Mouse (Mus musculus) layer of hippocampus, adult 18-20 months (tissue): Measurements from ENCODE around the gene Myo10. TPM values are rescaled to one million over a fixed set of nuclear protein-coding genes. Genes with fewer than 3 reads are reported as not detected.
"Not testable (repeated sequence)": the region's sequence is repeated elsewhere in the genome, so short reads cannot be mapped to it uniquely, and the experiment has no call there.

ENCODE experiments used
- DNase-seq, 2 experiments: peaks; one replicate each; pipeline ENCODE4 v3.0.0; 2022; ENCODE audit warnings: low spot score in 2 of 2
- total RNA-seq, 2 experiments: library from RNA; stranded (reverse); gene quantifications; 2 replicates each; pipeline ENCODE4 v1.2.3; 2021

The Myo10 gene
- total RNA-seq, 2 experiments from 2014 or later: 49.7 to 50.7 TPM

DNA sequence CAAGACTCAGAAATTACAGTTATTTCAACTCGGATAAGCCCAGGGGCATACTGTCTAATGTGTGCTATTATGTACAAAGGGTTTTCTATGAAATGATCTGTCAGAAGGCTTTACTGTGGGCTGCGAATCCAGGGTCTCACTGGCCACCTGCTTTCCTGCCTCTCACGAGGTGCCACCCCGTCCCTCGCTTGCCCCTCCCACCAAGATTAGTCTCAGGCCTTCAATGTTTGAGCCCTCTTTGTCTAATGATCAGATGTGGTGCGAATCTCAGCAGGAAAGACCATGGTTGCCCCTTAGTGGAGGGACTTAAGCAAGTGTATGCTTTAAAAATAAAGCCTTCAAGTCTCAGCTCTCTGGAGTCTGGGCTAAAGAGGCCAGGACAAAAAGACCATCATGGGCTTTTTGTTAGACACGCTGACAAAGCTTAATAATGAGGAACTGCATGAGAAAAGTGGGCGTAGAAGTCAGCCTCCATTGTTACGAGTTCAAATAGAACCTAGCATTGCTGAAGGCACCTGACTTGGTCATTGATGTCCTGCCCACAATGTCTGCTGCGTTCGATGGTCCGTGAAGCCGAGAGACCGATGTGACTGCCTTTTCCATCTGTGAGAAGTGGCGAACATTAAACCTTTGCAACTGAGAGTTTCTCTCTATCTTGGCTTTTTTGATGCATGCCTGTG is 67.9 kb downstream of the Myo10 start:
- no peak for DNase-seq

DNA sequence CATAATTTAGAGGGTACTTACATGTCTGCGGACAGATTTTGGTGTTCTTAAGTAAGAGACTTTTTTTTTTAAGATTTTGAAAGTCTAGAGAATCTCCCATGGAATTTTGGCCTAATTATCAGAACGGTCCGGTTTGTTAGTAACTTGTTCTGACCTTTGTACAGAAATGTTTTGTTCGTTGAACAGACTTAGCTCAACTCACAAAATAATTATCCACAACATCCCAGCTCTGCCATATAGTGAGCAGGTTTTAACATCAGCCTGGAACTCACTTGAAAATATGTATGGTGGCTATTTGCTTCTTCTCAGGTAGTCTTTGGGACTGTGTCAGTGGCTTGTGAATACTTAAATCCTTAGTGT is 68.4 kb downstream of the Myo10 start:
- no peak for DNase-seq

DNA sequence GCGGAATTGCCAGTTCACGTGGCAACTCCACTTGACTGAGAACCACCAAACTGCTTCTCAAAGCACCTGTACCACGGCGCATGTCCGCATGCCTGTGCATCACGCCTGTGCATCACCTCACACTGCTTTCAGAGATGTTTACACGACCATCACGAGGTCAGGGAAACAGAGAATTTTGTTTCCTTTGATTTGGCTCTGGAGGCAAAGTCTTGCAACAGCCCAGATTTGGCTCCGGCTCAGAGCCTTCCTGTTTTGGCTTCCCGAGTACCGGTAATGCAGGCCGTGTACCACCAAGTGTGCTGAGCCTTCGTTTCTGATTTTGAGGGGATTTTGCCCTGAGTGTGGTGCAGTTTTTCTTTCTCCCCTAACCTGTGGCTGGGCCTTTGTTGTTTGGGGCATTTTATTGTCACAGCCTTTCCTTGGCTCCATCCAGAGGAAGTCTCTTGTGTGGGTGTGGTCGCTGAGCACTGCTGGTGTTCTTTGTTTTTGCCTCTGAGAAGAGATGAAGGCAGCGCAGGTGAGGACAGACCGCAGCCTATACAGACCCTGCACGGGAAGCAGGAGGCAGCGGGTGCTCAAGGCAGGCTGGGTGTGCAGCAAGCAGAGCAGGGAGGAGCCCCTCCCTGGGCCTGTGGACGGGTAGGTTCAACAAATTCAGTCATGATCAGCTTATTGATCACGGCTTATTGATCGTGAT is 70.1 kb downstream of the Myo10 start:
- no peak for DNase-seq

DNA sequence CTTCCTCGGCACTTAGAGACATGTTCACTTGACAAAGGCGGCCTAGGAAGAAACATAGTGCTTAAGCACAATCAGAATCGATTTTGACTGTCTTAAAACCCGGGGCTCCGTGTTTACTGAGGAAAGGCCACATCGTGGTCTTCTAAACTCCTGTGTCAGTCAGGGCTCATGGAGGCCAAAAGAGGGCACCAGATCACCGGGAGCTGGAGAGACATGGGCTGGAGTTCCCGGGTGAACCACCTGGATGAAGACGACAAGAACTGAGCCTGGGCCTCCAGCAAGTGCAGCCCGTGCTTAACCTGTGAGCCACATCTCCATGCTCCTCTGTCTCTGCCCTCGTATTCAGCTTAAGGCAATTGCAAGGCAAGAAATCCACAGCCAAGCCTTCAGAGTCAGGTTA is 71.4 kb downstream of the Myo10 start:
- DNase-seq: no peak

DNA sequence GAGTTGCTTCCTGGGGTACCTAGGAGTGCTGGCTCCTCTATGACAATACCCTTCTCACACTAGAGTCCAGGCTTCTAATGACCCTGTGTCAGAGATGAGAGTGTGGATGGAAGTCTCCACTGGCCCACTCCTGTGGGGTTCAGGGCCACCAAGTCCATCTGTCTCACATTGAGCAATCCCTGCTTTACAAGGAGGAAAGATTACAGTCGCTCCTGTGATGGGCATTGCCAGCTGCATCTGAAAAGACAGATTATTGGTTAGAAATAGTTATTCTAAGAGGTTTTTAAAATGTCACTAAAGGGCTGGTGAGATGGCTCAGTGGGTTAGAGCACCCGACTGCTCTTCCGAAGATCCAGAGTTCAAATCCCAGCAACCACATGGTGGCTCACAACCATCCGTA is 72.4 kb downstream of the Myo10 start:
- DNase-seq: no peak

DNA sequence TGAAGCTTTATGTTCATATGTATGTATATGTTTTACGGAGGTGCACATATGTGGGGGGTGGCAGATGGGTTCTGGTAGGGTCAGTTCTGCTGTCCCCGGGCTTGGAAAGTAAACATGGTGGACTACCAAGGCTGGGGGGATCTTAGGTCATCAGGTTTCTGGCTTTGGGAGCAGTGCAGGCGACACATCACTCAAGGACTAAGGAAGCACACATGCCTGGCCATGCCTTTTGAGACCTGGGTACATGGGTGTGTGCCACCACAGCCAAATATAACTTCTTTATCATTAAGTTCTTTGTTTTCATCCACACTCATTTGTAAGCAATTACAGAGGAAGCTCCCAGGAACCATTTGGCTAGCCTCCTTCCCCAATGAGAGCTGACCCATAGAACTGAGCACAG is 72.9 kb downstream of the Myo10 start:
- DNase-seq: no peak

- no peak for DNase-seq
These were observed 73.6 kb downstream of the Myo10 start for GRCm38 (mm10) chr15:25695883-25696282.

DNA sequence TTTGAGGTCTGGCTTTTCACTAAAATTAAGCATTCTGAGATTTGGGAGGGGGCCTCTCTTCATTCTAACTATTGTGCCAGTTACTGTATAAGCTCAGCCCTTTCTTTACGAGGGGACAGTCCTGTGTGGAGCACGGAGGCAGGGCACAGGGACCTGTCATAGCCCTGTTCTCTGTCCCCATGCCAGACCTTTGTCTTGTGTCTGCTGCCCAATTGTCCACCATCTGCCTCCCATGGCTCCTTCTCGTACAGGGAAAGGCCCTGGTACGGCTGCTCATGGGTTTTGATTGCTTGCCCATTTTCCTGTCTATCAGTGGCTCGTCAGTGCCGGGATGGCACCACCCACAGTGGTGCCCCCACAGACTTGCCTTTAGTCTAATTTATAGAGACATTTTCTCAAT is 74.3 kb downstream of the Myo10 start:
- no peak for DNase-seq

DNA sequence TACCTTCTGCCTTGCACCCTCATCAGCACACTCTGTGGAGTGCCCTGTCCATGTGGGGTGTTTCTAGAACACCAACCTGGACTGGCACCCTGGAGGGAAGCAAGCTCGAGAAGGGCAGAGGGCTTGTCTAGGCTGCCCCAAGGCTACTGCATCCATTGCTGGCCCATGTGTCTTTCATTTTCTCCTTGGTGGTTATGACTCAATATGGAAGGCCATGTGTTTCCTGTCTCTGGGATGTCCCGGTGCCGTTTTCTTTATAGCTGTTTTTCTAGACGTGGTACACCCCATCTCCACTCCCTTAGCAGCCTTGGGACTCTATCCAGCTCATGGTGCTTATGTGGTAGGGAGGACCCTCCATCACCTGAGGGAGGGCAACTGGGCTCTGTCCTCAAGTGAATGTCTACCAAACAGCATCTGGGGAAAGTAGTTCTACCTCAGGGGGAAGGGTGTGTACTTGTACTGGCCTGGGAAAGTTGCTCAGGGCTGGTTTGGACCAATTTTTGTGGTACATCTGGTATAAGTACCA is 76.8 kb downstream of the Myo10 start:
- DNase-seq: no peak

GRCm38 (mm10) chr15:25702602-25703001 is 80.3 kb downstream of the Myo10 start:
- no peak for DNase-seq

DNA sequence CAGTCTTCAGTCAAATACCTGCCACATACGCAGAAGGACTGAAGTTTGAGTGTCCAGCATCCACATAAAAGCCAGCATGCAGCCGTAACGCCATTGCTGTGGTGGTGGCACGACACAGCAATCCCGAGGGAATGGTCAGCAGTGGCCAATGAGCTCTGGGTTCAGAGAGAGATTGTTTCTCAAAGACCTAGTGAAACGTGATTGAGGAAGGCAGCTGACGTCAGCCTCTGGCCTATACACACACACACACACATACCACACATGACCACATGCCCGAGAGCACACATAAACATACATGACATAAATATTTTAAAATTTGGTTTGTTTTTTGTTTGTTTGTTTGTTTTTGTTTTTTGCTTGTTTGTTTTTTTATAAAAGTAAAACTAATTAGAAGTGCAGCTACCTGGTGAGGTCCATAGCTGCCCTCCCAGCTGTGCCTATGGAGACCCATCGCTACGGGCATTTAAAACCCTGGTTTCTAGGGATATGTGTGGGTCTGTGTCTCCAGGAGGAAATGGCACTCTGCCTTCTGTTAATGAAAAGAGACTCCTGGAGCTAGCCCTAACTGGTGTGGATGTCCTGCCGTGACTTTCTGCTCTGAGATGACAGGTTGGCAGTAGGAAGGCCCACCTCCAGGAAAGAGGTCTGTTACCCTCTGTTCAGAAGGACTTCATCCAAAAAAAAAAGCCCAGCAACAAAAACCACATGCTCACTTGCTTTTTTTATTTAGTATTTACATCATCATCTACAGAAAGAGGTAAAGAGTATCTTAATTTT is 82.7 kb downstream of the Myo10 start:
- DNase-seq: no peak

DNA sequence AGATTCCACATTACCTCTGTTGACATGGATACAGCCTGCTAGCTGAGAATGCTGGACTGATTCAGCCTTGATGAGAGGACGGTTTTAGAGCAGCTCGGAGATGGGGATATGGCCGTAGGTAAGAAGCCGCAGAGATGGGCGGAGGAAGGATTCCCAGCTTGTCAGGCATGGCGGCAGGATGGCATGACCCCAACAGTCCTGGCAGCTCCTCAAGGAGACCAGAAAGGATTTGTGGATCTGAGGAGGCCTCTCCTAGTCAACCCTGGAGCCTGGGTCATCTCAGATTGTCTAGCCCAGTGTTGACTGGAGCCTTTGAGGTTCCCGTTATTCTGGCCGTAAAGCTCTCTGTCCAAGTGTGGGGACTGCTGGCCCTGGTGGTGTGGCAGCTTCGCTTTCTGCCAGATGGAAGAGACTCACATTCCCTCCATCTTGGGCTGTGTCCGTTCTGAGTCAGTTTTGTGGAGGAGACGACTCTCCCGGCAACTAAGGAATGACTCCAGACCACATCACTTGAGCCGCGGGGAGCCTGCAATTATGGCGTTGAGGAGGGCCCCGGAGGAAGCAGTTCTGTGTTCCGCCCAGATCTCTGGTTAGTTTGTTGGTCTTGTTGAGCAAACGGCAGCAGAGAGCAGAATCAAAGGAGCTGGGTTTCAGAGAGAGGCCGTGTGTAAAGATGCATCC is 84.7 kb downstream of the Myo10 start:
- no peak for DNase-seq

DNA sequence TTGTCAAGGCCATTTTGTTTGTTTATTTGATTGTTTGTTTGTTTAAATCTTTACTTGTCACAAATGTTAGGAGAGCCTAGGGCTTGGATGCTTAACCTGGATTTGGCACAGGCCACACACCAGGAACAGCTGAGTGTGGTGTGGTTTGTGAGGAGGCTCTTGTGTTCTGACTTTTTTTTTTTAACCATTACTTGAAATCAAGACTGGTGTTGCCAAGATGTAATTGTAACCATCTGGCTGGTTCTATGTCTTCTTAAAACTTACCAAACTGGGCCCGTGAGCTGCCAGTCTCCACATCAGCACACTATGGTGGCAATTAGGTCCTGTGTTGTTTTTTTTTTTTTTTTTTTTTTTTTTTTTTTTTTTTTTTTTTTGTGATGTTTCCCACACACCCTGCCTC is 85.6 kb downstream of the Myo10 start:
- DNase-seq: no peak

GRCm38 (mm10) chr15:25710876-25711275 is 88.6 kb downstream of the Myo10 start:
- DNase-seq: no peak

DNA sequence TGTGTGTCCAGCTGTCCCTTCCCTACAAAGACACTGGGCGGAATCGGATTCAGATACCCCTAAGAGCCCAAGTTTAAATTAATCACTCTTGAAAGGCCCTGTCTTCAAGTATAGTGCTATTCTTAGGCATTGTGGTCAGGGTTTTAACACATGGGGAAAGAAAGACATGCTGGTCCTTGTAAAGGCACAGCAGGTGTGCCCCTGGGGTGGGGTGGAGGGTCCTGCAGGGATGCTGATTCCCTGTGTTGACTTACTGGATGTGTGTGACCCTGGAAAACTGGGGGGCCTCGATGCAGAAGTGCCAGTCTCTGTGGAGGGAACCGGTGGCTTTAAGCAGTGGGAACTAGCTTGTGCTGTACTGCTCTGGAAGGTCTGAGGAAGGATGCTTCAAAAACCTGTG is 90.6 kb downstream of the Myo10 start:
- DNase-seq: no peak

GRCm38 (mm10) chr15:25713587-25714361 is 91.4 kb downstream of the Myo10 start:
- peak; percentile 37 to 69 for DNase-seq

DNA sequence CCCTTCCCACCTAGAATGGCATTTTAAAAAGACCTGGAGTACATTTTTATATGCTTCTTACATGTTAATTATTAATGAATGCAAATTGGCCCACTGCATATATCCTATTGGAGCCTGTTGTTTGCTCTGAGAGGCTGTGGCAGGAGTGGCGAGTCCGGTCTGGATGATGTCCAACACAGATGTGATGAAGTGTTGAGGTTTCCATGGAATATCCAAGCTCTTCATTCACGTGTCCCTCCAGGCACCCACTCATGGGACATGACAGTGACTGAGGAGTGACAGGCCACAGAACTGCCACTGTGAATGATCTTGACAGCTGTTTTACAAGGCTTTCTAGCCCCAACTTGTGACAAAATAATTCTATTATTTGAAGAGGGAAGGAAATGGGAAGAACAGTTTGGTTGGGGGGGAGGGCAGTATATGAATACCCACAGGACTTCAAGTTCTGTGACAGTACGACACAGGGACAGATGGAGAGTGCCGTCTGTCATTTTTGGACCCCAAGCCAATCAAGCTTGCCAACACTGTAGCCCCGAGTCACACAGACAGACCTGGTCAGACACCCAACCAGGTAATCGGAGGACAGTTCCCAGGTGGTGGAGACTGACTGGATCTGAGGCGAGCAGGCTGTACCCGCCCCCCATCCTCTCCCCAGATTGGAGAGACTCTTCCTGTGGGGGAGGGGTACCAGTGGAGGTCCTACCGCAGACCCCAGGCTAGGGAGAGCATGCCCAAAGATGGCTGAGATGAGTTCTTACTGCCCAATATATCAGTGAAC is 93.1 kb downstream of the Myo10 start:
- peak in 1 of 2 experiments; percentile 16 for DNase-seq

- no peak for DNase-seq
These were observed 93.7 kb downstream of the Myo10 start for GRCm38 (mm10) chr15:25715996-25716395.

- DNase-seq: peak; percentile 68 to 91
These were observed 94.7 kb downstream of the Myo10 start for GRCm38 (mm10) chr15:25717006-25717405.

- not testable (repeated sequence) for DNase-seq
These were observed 95.8 kb downstream of the Myo10 start for GRCm38 (mm10) chr15:25718104-25718503.
